Mouse (Mus musculus) heart, adult 2 months (tissue): ENCODE data around the gene Ash1l.

ENCODE experiments used
- CTCF ChIP-seq: fragments of 200-600 bp; IDR thresholded peaks from 2 replicates; pipeline ENCODE4 v1.8.1; 2022; ENCODE audit warnings: antibody characterized with exemption, mild to moderate bottlenecking, moderate library complexity
- EP300 ChIP-seq: fragments of 200-500 bp; IDR thresholded peaks from 2 replicates; pipeline ENCODE4 v1.6.1; 2011; ENCODE audit warnings: low read depth, low read length, control low read depth; ENCODE audit not compliant: insufficient read depth
- POLR2A ChIP-seq: fragments of 200-500 bp; IDR thresholded peaks from 2 replicates; pipeline ENCODE4 v1.6.1; 2011; ENCODE audit warnings: mild to moderate bottlenecking, low read depth, low read length, control low read depth; ENCODE audit not compliant: insufficient read depth

- TF ChIP-seq POLR2A: no peak
- no peak for TF ChIP-seq CTCF
- TF ChIP-seq EP300: no peak
Measured at GRCm38 (mm10) chr3:88983921-88984381, 33.5 kb downstream of the Ash1l start.
